Mouse (Mus musculus): Measurements from ENCODE around the gene 4930415O20Rik.

DNA sequence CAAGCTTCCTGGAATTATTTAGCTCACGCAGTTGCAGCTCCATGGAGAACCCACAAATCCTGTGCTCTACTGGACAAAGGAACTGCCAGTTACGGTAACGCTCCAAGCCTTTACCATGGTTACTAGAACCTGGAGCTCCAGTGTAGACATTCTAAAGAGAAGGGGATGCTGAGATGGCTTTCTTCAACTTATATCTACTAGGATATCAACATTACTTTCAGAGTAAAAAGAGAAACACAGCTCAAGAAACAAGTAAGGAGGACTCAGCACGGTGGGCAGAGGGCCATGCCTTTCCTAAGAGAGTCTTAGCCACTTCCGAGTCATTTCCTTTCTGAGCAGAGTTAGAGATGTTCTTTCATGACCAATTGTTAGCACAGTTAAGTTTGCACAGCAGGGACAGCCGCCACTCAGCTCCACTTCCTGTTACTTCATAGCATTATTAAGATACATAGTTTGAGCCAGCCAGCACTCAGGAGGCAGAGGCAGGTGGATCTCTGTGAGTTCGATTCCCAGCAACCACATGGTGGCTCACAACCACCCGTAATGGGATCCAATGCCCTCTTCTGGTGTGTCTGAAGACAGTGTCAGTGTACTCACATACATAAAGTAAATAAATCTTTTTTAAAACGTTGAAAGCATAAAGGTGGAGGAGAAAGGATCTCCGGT lies at the start of gene 4930415O20Rik, which contains the start of gene Ccnt1:
- no peak for TF ChIP-seq CTCF (IDR thresholded peaks at IDR 0.05; ENCODE audit: low read depth, low read length)
- no peak for TF ChIP-seq POLR2A (IDR thresholded peaks at IDR 0.05; ENCODE audit: borderline replicate concordance, low read depth, low read length)
